Mouse (Mus musculus): ENCODE measurements around the gene Tbcc.

- TF ChIP-seq CTCF (IDR thresholded peaks at IDR 0.05; ENCODE audit: low read depth, low read length), result no peak
- TF ChIP-seq POLR2A (IDR thresholded peaks at IDR 0.05; ENCODE audit: insufficient read depth, low read length), result no peak
Observed at GRCm38 (mm10) chr17:46883107-46883506, 7.4 kb upstream of the Tbcc start.
